Mouse (Mus musculus): ENCODE data around the gene Papss1. TPM values are rescaled to one million over a fixed set of nuclear protein-coding genes. Genes with fewer than 3 reads are reported as not detected.
"Not testable (repeated sequence)": the region's sequence is repeated elsewhere in the genome, so short reads cannot be mapped to it uniquely, and the experiment has no call there.

The Papss1 gene
- polyA plus RNA-seq, 1 experiment: 78.0 TPM

- no peak for DNase-seq
- no peaks in the 10 kb centered on the region for H3K27me3 ChIP-seq (ENCODE audit: control insufficient read depth, insufficient read depth, low read length)
- no peaks in the 10 kb centered on the region for H3K4me1 ChIP-seq (ENCODE audit: control insufficient read depth, insufficient read depth, low read length)
- TF ChIP-seq POLR2A (IDR thresholded peaks at IDR 0.05; ENCODE audit: borderline replicate concordance, insufficient read depth, low read length) (no peak), CTCF (IDR thresholded peaks at IDR 0.05; ENCODE audit: borderline replicate concordance, insufficient read depth, low read depth, low read length) (no peak)
- H3K27ac ChIP-seq (ENCODE audit: insufficient read depth, low read length): no peak overlapping the region
- H3K4me3 ChIP-seq (replicated peaks; ENCODE audit: insufficient read depth, low read depth, low read length): no peak overlapping the region
- WGBS: 91% methylated on average over 3 of the region's 3 CpGs
These were observed 39.3 kb upstream of the Papss1 start for GRCm38 (mm10) chr3:131525229-131525628.

- WGBS: 94% methylated on average over 13 of the region's 13 CpGs
- no peak for DNase-seq
- H3K27me3 ChIP-seq (ENCODE audit: control insufficient read depth, insufficient read depth, low read length): no peaks in the 10 kb centered on the region; the same call in 1 of the 2 replicates
- no peak overlapping the region for H3K4me3 ChIP-seq (replicated peaks; ENCODE audit: insufficient read depth, low read depth, low read length)
- no peaks in the 10 kb centered on the region for H3K4me1 ChIP-seq (ENCODE audit: control insufficient read depth, insufficient read depth, low read length)
- no peak overlapping the region for H3K27ac ChIP-seq (ENCODE audit: insufficient read depth, low read length)
- TF ChIP-seq CTCF (IDR thresholded peaks at IDR 0.05; ENCODE audit: borderline replicate concordance, insufficient read depth, low read depth, low read length): no peak
- no peak for TF ChIP-seq POLR2A (IDR thresholded peaks at IDR 0.05; ENCODE audit: borderline replicate concordance, insufficient read depth, low read length)
These were observed 23.2 kb upstream of the Papss1 start for GRCm38 (mm10) chr3:131541244-131541942.

GRCm38 (mm10) chr3:131547562-131547961 is 17.0 kb upstream of the Papss1 start:
- WGBS: 96% methylated on average over 17 of the region's 17 CpGs
- not testable (repeated sequence) for DNase-seq

GRCm38 (mm10) chr3:131550046-131550445 is 14.5 kb upstream of the Papss1 start:
- Histone ChIP-seq H3K27me3 (ENCODE audit: control insufficient read depth, insufficient read depth, low read length) (no peaks in the 10 kb centered on the region), H3K27ac (ENCODE audit: insufficient read depth, low read length) (no peak overlapping the region), H3K4me1 (ENCODE audit: control insufficient read depth, insufficient read depth, low read length) (no peaks in the 10 kb centered on the region), H3K4me3 (replicated peaks; ENCODE audit: insufficient read depth, low read depth, low read length) (no peak overlapping the region)
- TF ChIP-seq CTCF (IDR thresholded peaks at IDR 0.05; ENCODE audit: borderline replicate concordance, insufficient read depth, low read depth, low read length) (no peak), POLR2A (IDR thresholded peaks at IDR 0.05; ENCODE audit: borderline replicate concordance, insufficient read depth, low read length) (no peak)
- WGBS: 80% methylated on average over 4 of the region's 4 CpGs
- DNase-seq: no peak

More at GRCm38 (mm10) chr3:131547562-131547961, 17.0 kb upstream of the Papss1 start:
- not testable (repeated sequence) for H3K4me3 ChIP-seq (replicated peaks; ENCODE audit: insufficient read depth, low read depth, low read length); H3K27me3 ChIP-seq (ENCODE audit: control insufficient read depth, insufficient read depth, low read length); H3K27ac ChIP-seq (ENCODE audit: insufficient read depth, low read length); H3K4me1 ChIP-seq (ENCODE audit: control insufficient read depth, insufficient read depth, low read length)

GRCm38 (mm10) chr3:131552349-131553254 is 12.0 kb upstream of the Papss1 start:
- WGBS: 36% methylated on average over 9 of the region's 9 CpGs

GRCm38 (mm10) chr3:131555771-131556170 is 8.8 kb upstream of the Papss1 start:
- DNase-seq: no peak
- H3K4me3 ChIP-seq (replicated peaks; ENCODE audit: insufficient read depth, low read depth, low read length): no peak overlapping the region
- no peak overlapping the region for H3K27ac ChIP-seq (ENCODE audit: insufficient read depth, low read length)
- H3K4me1 ChIP-seq (ENCODE audit: control insufficient read depth, insufficient read depth, low read length): no peaks in the 10 kb centered on the region; the same call in 1 of the 2 replicates
- TF ChIP-seq POLR2A (IDR thresholded peaks at IDR 0.05; ENCODE audit: borderline replicate concordance, insufficient read depth, low read length) (no peak), CTCF (IDR thresholded peaks at IDR 0.05; ENCODE audit: borderline replicate concordance, insufficient read depth, low read depth, low read length) (no peak)
- H3K27me3 ChIP-seq (ENCODE audit: control insufficient read depth, insufficient read depth, low read length): no peaks in the 10 kb centered on the region

More at GRCm38 (mm10) chr3:131552349-131553254, 12.0 kb upstream of the Papss1 start:
- no peaks in the 10 kb centered on the region for H3K4me1 ChIP-seq (ENCODE audit: control insufficient read depth, insufficient read depth, low read length)
- H3K27ac ChIP-seq (ENCODE audit: insufficient read depth, low read length): no peak overlapping the region
- no peak overlapping the region for H3K4me3 ChIP-seq (replicated peaks; ENCODE audit: insufficient read depth, low read depth, low read length)
- H3K27me3 ChIP-seq (ENCODE audit: control insufficient read depth, insufficient read depth, low read length): no peaks in the 10 kb centered on the region
- TF ChIP-seq CTCF (IDR thresholded peaks at IDR 0.05; ENCODE audit: borderline replicate concordance, insufficient read depth, low read depth, low read length): peak; percentile 12; the same call in 1 of the 2 replicates
- no peak for TF ChIP-seq POLR2A (IDR thresholded peaks at IDR 0.05; ENCODE audit: borderline replicate concordance, insufficient read depth, low read length)
- peak in 1 of 2 experiments; percentile 44 for DNase-seq

GRCm38 (mm10) chr3:131561591-131561990 is 3.0 kb upstream of the Papss1 start:
- DNase-seq: no peak
- no peak overlapping the region for H3K27ac ChIP-seq (ENCODE audit: insufficient read depth, low read length)
- peaks cover 6% of the 10 kb centered on the region; the same call in 1 of the 2 replicates for H3K4me1 ChIP-seq (ENCODE audit: control insufficient read depth, insufficient read depth, low read length)
- no peak overlapping the region for H3K4me3 ChIP-seq (replicated peaks; ENCODE audit: insufficient read depth, low read depth, low read length)
- TF ChIP-seq CTCF (IDR thresholded peaks at IDR 0.05; ENCODE audit: borderline replicate concordance, insufficient read depth, low read depth, low read length) (no peak), POLR2A (IDR thresholded peaks at IDR 0.05; ENCODE audit: borderline replicate concordance, insufficient read depth, low read length) (no peak)
- no peaks in the 10 kb centered on the region for H3K27me3 ChIP-seq (ENCODE audit: control insufficient read depth, insufficient read depth, low read length)

All from cerebellum, adult 2 months (tissue).